18 mouse cellular contexts compared by ENCODE assay signal in the genomic region with DNA sequence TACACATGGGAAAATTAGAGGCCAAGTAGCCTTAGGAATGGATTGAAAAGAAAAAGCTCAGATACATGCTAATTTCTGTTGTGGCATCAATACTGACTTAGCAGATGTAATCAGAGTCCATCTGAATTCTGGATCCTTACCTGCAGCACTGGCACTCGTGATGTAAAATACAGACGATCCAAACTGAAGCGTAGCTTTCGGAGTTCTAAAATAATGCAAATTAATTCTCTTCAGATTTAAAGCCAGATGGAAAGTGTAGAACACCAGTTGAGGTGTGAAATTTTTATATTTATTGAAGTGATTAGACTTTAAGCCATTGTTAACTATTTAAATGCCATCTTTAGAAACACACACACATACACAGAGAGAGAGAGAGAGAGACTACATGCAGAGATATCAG. TPM values are rescaled to one million over a fixed set of nuclear protein-coding genes. Genes with fewer than 3 reads are reported as not detected.
DNase-seq lines count a peak whose midpoint lies in the region; ATAC-seq and TF ChIP-seq lines count a peak whose summit lies in the region.
"Had no signal": no experiment of that assay in that cellular context is flagged by ENCODE, and none has a peak within 500 bp of the region (broad histone marks: within the 10 kb centered on the region; RNA-seq: fewer than 3 reads in every experiment).

No protein-coding gene starts in this region.

- peak; percentile 65 for DNase-seq in forebrain, embryonic 14.5 days (ENCODE audit: low spot score)
- no peak for DNase-seq in layer of hippocampus, adult 2 months (ENCODE audit: low spot score in 2 of 2)
- DNase-seq in layer of hippocampus, adult 18-20 months (ENCODE audit: low spot score in 2 of 2) = no peak
- DNase-seq in ovary, postnatal 36 days (ENCODE audit: low spot score) = no peak
- no peak for DNase-seq in frontal cortex, postnatal 25 days (ENCODE audit: low spot score in 2 of 2)
- DNase-seq: adrenal gland, adult 2 months; adrenal gland, postnatal 10 days; adrenal gland, postnatal 25 days; cerebellum, adult 11-12 months; cerebellum, adult 2 months; cerebellum, adult 9-10 months; cerebellum, postnatal 10 days; cerebellum, postnatal 25 days had no signal

- no peak overlapping the region for H3K27ac ChIP-seq in forebrain, embryonic 14.5 days (ENCODE audit: low read depth, low read length)
- H3K27ac ChIP-seq in forebrain, embryonic 12.5 days = no peak overlapping the region
- peak overlapping the region; percentile 68 for H3K27ac ChIP-seq in layer of hippocampus, adult 2 months
- no peak overlapping the region for H3K27ac ChIP-seq in forebrain, embryonic 16.5 days (ENCODE audit: low read length)
- H3K27ac ChIP-seq: embryonic facial prominence, embryonic 10.5 days; embryonic facial prominence, embryonic 12.5 days had no signal

- peaks cover 22% of the 10 kb centered on the region for H3K36me3 ChIP-seq in forebrain, embryonic 14.5 days (ENCODE audit: control insufficient read depth, insufficient read depth, low read length)
- H3K36me3 ChIP-seq in forebrain, embryonic 12.5 days (replicated peaks) = peaks cover 32% of the 10 kb centered on the region
- peaks cover 7% of the 10 kb centered on the region; the same call in 1 of the 2 replicates for H3K36me3 ChIP-seq in forebrain, embryonic 16.5 days (ENCODE audit: control insufficient read depth, insufficient read depth)

- peaks cover 16% of the 10 kb centered on the region; the same call in 1 of the 2 replicates for H3K4me1 ChIP-seq in forebrain, embryonic 14.5 days (ENCODE audit: control insufficient read depth, insufficient read depth, low read length)
- H3K4me1 ChIP-seq in forebrain, embryonic 12.5 days = peaks cover 22% of the 10 kb centered on the region
- peaks cover 37% of the 10 kb centered on the region for H3K4me1 ChIP-seq in forebrain, embryonic 16.5 days (replicated peaks; ENCODE audit: control insufficient read depth, insufficient read depth, low read length)

- no peak overlapping the region for H3K4me3 ChIP-seq in forebrain, embryonic 14.5 days (ENCODE audit: low read depth, low read length)
- H3K4me3 ChIP-seq in forebrain, embryonic 12.5 days (replicated peaks) = no peak overlapping the region
- peak overlapping the region; percentile 12; the same call in 1 of the 2 replicates for H3K4me3 ChIP-seq in layer of hippocampus, adult 2 months
- H3K4me3 ChIP-seq in forebrain, embryonic 16.5 days (replicated peaks; ENCODE audit: low read length) = no peak overlapping the region
- H3K4me3 ChIP-seq: embryonic facial prominence, embryonic 10.5 days; embryonic facial prominence, embryonic 12.5 days had no signal

- no peaks in the 10 kb centered on the region for H3K27me3 ChIP-seq in forebrain, embryonic 14.5 days (replicated peaks; ENCODE audit: control insufficient read depth, insufficient read depth, low read length)
- 0 out of 2 replicates have a peak, but pooled peaks cover 3% of the 10 kb centered on the region for H3K27me3 ChIP-seq in forebrain, embryonic 12.5 days
- H3K27me3 ChIP-seq in forebrain, embryonic 16.5 days (replicated peaks; ENCODE audit: control insufficient read depth, insufficient read depth, low read length) = no peaks in the 10 kb centered on the region
- H3K27me3 ChIP-seq: embryonic facial prominence, embryonic 12.5 days had no signal

- H3K9ac ChIP-seq in forebrain, embryonic 14.5 days (ENCODE audit: low read length) = no peak overlapping the region
- no peak overlapping the region for H3K9ac ChIP-seq in forebrain, embryonic 12.5 days
- no peak overlapping the region for H3K9ac ChIP-seq in forebrain, embryonic 16.5 days (replicated peaks; ENCODE audit: low read depth, low read length)
- H3K9ac ChIP-seq: embryonic facial prominence, embryonic 12.5 days had no signal

- H3K9me3 ChIP-seq in forebrain, embryonic 14.5 days (replicated peaks; ENCODE audit: control insufficient read depth, low read length) = no peaks in the 10 kb centered on the region
- no peaks in the 10 kb centered on the region for H3K9me3 ChIP-seq in forebrain, embryonic 12.5 days
- no peaks in the 10 kb centered on the region for H3K9me3 ChIP-seq in forebrain, embryonic 16.5 days (ENCODE audit: control insufficient read depth, low read length)
- H3K9me3 ChIP-seq: embryonic facial prominence, embryonic 10.5 days; embryonic facial prominence, embryonic 12.5 days had no signal

- WGBS in forebrain, embryonic 14.5 days = 64% methylated on average over 4 of the region's 4 CpGs
- 88% methylated on average over 4 of the region's 4 CpGs for WGBS in forebrain, embryonic 12.5 days
- 49% methylated on average over 4 of the region's 4 CpGs for WGBS in forebrain, embryonic 16.5 days

- ATAC-seq in forebrain, embryonic 14.5 days = peak; percentile 22; the same call in 1 of the 2 replicates
- ATAC-seq in forebrain, embryonic 12.5 days (ENCODE audit: low FRiP score) = no peak
- ATAC-seq in forebrain, embryonic 16.5 days = peak; percentile 14; the same call in 1 of the 2 replicates

- TF ChIP-seq CTCF in layer of hippocampus, adult 2 months (conservative IDR thresholded peaks at IDR 0.05) = no peak

- no peak overlapping the region for H3K4me2 ChIP-seq in forebrain, embryonic 14.5 days (ENCODE audit: low read length)
- H3K4me2 ChIP-seq in forebrain, embryonic 12.5 days = no peak overlapping the region
- no peak overlapping the region for H3K4me2 ChIP-seq in forebrain, embryonic 16.5 days (ENCODE audit: low read length)
- H3K4me2 ChIP-seq: embryonic facial prominence, embryonic 12.5 days had no signal

RNA-seq across cellular contexts. Expression of a gene that starts 15.7 kb away (rescaled TPM):
- 7.7 and 7.8 TPM in 2 replicates for polyA plus RNA-seq in forebrain, embryonic 14.5 days (2014; fragmentation: Nextera tagmentation; extraction: Ambion mirVana)
- polyA plus RNA-seq in forebrain, embryonic 12.5 days (2016; fragmentation: Nextera tagmentation; extraction: Ambion mirVana) = 6.8 and 8.8 TPM in 2 replicates
- 1 to 10 TPM; 2.7 to 2.8 TPM for total RNA-seq in layer of hippocampus, adult 2 months (2021)
- total RNA-seq in layer of hippocampus, adult 18-20 months (2021) = 1 to 10 TPM; 3.4 to 4.2 TPM
- polyA plus RNA-seq in forebrain, embryonic 16.5 days (2015; fragmentation: Nextera tagmentation; extraction: Ambion mirVana) = 5.9 TPM in 2 replicates
- total RNA-seq: MEL had no signal
